Mouse (Mus musculus) urinary bladder, adult 18-20 months (tissue): ENCODE data around the gene Vsig10.
"Not testable (repeated sequence)": the region's sequence is repeated elsewhere in the genome, so short reads cannot be mapped to it uniquely, and the experiment has no call there.

ENCODE experiments used
- DNase-seq, 2 experiments: peaks; one replicate each; pipeline ENCODE4 v3.0.0; 2022; ENCODE audit warnings: low spot score in 2 of 2, mixed read lengths in 2 of 2

Gene Vsig10

GRCm38 (mm10) chr5:117303691-117304579 lies 14.9 kb upstream of the Vsig10 start:
- no peak for DNase-seq

- DNase-seq: peak; percentile 49 to 65
Observed at GRCm38 (mm10) chr5:117304947-117305346, 13.9 kb upstream of the Vsig10 start.

- no peak for DNase-seq
Observed at GRCm38 (mm10) chr5:117305754-117306153, 13.1 kb upstream of the Vsig10 start.

GRCm38 (mm10) chr5:117306826-117307225 lies 12.1 kb upstream of the Vsig10 start:
- no peak for DNase-seq

- peak; percentile 58 to 67 for DNase-seq
Observed at GRCm38 (mm10) chr5:117307699-117308098, 11.2 kb upstream of the Vsig10 start.

GRCm38 (mm10) chr5:117313420-117313819 lies 5.5 kb upstream of the Vsig10 start:
- DNase-seq: peak; percentile 63

GRCm38 (mm10) chr5:117313909-117314308 lies 5.0 kb upstream of the Vsig10 start:
- DNase-seq: no peak

- peak in 1 of 2 experiments; percentile 30 for DNase-seq
Observed at GRCm38 (mm10) chr5:117314587-117315428, 4.1 kb upstream of the Vsig10 start.

- no peak for DNase-seq
Observed at GRCm38 (mm10) chr5:117323751-117324150, 4.9 kb downstream of the Vsig10 start.

GRCm38 (mm10) chr5:117326408-117326807 lies 7.5 kb downstream of the Vsig10 start:
- DNase-seq: no peak

GRCm38 (mm10) chr5:117330457-117330856 lies 11.6 kb downstream of the Vsig10 start:
- DNase-seq: peak; percentile 46 to 79

GRCm38 (mm10) chr5:117337999-117338398 lies 19.1 kb downstream of the Vsig10 start:
- DNase-seq: no peak

GRCm38 (mm10) chr5:117338503-117338902 lies 19.6 kb downstream of the Vsig10 start:
- DNase-seq: no peak

- DNase-seq: no peak
Observed at GRCm38 (mm10) chr5:117340081-117340480, 21.2 kb downstream of the Vsig10 start.

- no peak for DNase-seq
Observed at GRCm38 (mm10) chr5:117341896-117342295, 23.0 kb downstream of the Vsig10 start.

GRCm38 (mm10) chr5:117344496-117344895 lies 25.6 kb downstream of the Vsig10 start:
- DNase-seq: not testable (repeated sequence)

GRCm38 (mm10) chr5:117345432-117345976 lies 26.6 kb downstream of the Vsig10 start:
- DNase-seq: no peak

- no peak for DNase-seq
Observed at GRCm38 (mm10) chr5:117346281-117346680, 27.4 kb downstream of the Vsig10 start.

GRCm38 (mm10) chr5:117347011-117347410 lies 28.1 kb downstream of the Vsig10 start:
- DNase-seq: no peak

GRCm38 (mm10) chr5:117347838-117348237 lies 29.0 kb downstream of the Vsig10 start:
- no peak for DNase-seq

- DNase-seq: peak; percentile 28 to 59
Observed at GRCm38 (mm10) chr5:117348279-117348678, 29.4 kb downstream of the Vsig10 start.

GRCm38 (mm10) chr5:117354121-117354520 lies 35.2 kb downstream of the Vsig10 start:
- no peak for DNase-seq
